Mouse (Mus musculus): ENCODE data around the gene Cap1.

The Cap1 gene

DNA sequence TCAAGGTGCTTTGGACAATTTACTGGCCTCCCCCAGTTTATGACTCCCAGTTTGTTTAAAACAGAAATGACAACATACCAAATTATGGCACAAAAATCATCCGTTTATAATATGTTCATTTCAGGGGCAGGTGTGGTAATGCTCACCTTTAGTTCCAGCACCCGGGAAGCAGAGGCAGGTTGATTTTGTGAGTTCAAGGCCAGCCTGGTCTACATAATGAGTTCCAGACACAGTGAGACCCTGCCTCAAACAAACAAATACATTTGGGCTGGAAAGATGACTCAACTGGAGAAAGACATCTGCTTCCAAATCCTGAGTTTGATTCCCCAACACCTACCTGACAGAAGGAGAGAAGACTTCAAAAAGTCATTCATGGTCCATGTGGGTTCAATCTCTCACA, 1.5 kb upstream of the Cap1 start:
- DNase-seq (ENCODE audit: low spot score in 2 of 2): no peak

DNA sequence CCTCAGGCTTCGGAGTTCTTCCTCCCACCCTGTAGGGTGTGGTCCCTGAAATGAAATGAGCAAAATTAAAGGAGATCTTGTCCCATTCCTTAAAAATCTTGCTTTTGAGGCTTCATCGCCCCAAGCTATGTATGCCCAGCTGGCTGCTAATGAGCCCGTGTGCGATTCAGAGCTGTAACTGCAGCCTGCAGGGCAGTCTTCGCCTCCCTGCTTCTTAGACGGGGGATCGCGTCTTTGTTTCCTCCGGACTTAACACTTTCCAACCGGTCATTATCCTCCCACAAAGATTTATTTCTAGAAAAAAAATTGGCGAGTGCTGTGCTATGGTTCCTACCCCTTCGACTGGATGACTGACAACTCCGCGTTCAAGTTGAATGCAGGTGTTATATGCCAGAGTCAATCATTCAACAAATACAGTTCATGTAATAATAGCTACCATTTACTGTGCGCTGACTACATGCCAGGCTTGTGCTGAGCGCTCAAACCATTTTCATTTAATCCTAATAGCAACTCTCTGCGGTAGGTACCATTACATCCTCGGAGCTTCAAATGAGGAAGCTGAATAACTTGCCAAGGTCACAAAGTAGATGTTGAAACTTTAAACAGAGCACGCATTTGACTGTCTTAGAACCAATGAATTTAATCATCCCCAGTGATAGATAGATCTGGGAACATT, 861 bp upstream of the Cap1 start:
- DNase-seq (ENCODE audit: low spot score in 2 of 2): no peak

DNA sequence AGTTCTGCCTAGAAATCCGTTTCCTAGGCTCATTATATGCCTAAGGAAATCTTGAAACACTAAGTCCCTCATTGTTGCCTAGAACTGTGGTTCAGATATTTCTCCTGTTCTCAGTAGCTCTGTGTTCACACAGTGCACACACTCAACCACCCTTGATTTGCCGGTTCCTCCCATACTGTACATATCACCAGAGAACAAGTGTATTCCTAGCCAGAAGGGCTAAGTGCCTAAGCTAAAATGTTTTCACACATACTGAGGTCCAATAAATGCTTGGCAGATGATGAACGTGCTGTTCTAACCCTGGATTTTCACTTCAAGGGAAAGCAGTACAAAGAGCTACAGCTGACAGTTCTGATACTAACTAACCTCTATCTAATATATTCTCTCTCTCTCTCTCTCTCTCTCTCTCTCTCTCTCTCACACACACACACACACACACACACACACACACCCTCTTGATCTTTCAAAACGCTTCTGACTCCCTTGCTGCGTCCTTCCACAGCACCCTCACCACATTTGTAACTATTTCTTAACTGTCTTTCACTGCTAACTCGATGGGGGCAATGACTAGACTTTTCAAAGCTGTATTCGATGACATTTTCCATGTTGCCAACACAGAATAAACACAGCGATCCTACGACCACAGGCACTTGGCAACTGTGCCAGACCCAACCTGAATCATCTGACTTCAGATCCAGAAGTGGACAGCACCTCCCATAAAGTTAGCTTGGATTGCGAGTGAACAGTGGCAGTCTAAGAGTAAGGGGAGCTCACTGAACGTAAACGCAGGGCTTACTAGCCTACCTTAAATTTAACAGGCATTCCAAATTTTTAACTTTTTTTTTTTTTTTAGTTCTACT, 1.1 kb downstream of the Cap1 start:
- DNase-seq (ENCODE audit: low spot score in 2 of 2): no peak

DNA sequence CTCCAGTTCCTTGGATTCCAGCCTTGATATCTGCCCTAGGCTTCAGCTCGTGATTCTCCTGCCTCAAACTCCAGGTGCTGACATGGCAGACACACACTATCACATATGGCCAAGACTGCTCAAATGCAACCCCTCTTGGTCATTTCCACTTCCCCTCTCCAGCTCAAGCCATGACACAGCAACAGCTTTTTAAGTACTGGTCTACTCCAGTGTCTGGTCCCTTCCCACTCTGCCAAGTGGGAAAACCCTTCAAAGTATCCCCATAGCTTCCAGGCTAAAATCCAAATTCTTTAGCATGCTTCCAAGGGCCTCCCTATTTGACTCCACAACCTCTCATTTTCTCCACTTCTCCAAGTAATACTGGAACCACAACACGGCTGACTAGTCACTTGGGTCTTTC, 1.8 kb downstream of the Cap1 start:
- no peak for DNase-seq (ENCODE audit: low spot score in 2 of 2)

DNA sequence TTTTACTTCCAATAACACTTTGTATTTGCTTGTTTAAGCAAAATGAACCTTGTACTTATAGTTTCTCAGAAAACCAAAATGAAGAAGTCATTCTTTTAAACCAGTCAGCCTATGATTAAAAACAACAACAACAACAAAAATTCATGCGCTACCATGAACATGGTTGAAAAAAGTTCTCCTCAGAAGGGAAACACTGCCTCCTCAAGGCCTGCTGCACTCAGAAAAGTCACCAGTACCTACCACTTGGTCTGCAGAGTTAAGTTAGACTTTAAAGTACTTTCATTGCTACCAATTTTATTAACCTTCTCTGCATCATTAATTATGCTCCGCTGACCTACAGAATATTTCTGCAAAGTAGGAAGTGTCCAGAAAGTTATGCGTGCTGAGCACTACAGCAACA, 2.6 kb downstream of the Cap1 start:
- DNase-seq (ENCODE audit: low spot score in 2 of 2): no peak

DNA sequence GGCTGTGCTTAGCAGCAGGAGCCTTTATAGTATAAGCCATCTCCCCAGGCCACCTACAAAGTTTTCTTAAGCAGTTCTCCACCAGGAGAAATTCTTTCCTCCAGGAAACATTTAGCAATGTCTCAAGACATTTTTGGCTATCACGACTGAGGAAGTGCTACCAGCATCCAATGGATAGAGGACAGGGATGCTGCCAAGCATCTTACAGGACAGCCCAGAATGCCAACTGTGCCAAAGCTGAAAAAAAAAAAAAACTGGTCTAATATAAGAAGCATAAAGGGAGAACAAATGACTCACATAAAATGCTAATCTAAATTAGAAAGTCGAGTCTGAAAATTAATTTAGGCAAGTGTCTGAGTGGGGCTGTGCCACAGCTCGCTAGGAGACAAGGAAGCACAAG, 3.3 kb downstream of the Cap1 start:
- DNase-seq (ENCODE audit: low spot score in 2 of 2): no peak

DNA sequence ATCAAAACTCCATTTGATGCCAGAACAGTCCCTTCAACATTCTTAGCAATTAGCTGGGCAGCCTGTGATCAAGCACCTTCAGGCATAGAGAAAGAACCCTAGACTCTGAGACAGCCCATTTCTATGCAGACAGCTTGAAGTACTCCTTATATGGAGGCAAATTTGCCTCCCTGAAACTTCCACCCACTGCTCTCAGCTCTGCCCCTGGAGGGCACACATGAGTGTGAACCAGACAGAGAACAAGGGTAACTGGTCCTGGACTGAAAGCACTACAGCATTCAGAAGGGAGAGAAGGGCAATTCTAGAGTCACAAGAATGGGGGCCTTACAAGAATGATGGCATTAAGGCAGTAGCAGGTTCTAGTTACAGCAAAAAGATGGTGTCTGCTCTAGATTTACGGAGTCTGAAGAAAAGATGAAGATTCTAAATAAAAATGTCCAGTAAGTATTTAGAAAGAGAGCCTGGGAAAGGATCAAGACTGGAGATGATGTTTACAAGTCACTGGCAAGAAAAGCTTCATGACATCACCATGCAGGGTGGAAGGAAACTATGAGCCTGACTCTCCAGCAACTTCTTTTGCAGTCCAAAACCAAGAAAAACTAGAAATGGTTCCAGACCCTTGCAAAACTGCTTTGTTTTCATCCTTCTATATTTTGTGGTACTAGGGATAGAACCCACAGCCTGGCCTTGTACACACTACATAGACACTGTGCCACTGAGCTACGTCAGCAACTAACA, 7.4 kb downstream of the Cap1 start:
- no peak for DNase-seq (ENCODE audit: low spot score in 2 of 2)

DNA sequence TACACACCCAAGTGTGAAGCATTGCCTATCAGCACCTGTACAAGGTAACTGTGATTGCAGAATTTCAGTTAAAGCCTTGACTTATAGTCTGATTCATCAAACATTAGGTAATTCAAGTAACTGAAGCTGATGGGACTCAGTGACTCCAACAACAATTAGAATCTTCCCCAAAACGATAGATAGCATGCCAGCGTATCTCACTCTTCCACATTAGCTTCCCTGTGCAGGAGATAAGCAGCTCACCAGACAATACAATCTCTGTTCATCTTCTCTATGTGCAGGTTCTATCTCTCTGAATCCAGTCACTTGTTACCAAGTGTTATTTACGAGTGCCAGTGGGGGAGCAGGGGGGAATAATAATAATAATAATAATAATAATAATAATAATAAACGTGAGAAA, 12.3 kb downstream of the Cap1 start:
- no peak for DNase-seq (ENCODE audit: low spot score in 2 of 2)

DNA sequence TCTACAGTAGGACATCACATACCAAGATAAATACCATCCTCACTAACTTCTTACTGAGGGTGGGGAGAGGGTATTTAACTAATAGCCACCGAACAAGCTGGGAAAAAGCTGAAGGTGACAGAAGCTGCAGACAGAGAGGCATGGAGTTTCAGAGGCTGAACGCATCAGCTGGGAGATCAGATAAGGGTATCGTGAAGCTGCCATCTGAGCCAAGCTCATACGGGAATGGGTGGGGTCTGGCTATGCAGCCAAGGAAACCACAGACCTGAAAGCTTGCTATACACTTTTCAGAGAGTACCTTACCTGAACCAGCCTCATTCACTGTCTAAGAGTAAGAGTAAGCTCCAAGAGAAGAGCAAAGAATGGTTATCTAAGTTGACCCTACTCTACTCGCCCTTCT, 12.9 kb downstream of the Cap1 start:
- no peak for DNase-seq (ENCODE audit: low spot score in 2 of 2)

DNA sequence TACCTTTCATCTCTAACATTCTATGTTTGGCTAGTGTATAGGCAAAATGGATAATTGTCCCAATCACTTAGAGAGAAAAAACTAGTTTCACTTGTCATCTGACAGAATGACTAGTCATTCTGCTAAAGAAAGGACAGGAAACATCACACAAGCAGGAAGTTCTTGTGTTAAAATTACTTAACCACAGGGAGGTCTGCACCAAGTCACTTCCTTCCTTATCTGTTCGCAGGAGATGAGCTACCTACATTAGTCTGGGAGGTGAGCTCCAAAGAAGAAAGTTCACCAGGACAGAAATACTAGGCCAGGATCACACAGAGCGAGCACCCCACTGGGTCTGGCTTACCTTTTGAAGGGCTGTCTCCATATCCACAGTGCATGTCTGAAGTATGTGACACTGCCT, 13.9 kb downstream of the Cap1 start:
- no peak for DNase-seq (ENCODE audit: low spot score in 2 of 2)

DNA sequence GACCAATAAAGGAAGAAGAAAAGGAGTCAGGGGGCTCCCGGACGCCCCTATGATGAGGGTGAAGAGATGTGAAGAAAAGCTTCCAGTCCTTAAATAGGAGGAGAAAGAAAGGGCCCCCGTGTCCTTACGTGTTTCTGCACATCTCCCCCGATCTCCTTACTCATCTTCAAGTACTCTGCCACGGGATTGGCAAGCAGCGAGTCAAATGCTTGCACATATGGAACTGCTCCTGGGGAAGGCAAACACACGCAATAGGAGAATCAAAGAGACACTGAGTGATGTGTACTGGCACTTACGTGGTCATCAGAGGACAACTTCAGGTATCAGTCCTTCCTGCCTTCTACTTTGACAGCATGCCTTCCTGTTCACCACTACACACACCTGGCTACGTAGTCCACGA, 14.6 kb downstream of the Cap1 start:
- no peak for DNase-seq (ENCODE audit: low spot score in 2 of 2)

DNA sequence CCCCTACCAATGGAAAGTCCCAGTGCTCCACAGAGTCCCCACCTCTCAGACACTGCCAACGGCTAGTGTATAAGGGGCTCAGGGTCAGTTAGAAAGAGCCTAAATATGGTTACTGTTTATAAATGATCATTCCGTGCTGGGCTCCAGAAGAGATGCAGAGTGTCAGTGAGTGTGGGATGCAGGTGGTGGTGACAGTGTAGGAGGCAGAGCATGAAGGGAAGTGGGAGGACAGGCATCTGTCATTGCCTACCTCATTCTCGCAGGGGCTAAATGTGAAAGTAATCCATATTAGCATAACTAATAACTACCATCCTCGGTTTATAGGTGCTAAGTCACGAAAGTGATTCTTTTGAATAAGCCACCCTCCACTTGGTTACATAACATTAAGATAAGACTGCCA, 15.1 kb downstream of the Cap1 start:
- no peak for DNase-seq (ENCODE audit: low spot score in 2 of 2)

DNA sequence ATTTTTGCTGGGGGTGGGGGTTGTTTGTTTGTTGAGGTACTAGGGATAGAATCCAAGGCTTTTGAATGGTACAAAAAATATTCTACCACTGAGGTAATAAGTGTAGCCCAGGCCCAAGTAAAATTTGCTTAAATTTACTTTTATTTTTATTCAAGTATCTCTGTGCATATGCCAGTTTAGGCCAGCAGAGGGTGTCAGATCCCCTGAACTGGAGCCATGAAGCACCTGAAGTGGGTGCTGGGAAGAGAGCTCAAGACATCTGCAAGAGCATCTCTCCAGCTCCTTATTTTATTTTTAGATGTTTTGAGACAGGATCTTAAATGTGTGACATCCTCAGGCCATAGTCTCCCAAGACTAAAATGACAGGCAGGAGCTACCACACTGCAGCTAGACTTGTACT, 15.8 kb downstream of the Cap1 start:
- no peak for DNase-seq (ENCODE audit: low spot score in 2 of 2)

DNA sequence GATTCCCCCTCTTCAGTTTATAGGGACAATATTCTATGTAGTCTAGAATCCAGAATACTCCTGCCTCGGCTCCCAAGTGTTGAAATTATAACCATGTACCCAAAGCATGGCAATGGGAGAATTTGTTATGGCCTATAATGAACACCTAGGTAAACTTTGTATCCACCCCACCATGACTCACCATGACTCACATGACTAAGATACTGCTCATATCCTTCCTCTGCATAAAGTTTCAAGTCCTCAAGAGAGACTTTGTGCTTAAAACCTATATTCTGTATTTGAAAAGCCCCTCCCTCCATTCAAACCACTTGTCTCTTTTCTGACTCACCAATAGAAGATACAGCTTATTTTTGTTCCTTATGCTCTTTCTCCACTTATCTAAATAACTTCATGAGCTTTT, 17.8 kb downstream of the Cap1 start:
- no peak for DNase-seq (ENCODE audit: low spot score in 2 of 2)

DNA sequence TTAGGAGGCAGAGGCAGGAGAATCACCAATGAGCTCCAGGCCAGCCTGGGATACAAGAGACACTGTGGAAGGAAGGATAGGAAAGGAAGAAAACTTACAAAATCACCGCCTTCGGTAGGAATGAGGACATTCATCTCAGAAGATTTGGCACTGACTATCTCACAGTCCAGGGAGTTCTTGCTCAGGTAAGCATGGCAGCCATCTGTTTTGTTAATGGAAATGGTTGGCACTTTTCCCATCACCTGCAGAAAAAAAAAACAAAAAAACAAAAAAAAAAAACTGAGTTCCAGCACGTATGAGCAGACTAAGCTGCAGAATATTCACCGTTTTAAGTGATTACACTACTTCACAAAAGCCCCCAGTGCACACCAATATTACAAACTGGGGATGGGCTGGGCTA, 24.0 kb downstream of the Cap1 start:
- DNase-seq (ENCODE audit: low spot score in 2 of 2): no peak

DNA sequence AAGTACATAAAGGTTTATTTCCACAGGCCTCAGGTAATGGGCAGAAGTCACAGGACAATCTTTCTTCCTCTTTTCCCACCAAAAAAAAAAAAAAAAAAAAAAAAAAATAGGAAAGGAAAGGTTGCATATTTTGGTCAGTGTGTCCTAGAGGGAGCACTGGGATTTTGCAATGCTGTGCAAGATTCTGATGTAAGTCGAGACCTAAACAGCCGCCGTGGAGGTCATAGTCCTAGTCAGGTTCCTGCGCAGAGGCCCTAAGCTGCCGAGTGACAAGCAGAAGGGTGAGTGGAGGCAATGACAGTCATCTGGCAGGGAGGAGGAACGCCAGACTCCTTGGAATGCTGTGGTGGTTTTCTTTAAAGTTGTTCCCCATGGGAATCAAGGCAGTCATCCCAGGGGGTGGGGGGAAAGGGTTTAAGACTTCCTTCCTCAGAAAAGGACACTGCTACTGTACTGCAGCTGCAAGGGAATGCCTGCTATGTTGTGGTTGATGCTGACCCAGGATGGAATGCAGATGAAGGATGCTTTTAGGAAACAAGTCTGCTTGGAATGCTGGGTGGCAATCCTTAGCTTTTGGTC, 26.7 kb downstream of the Cap1 start:
- no peak for DNase-seq (ENCODE audit: low spot score in 2 of 2)

DNA sequence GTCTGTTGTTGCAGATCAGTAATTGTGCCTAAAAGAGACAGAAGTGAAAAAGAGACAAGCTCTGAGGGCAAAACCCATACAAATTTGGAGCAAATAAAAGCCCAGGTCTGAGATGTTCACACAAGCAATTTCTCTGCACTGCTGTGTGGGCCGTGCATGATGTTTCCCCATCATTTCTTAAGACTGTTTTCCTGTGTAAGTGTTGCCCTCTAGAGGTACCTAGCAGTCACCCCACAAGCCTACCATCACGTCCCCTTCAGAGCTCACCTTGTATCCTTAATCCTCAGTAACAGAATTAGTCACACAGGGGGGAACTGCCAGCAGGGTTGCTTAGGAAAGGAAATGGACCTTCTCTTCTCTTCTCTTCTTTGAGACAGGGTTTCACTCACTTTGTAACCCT, 27.9 kb downstream of the Cap1 start:
- no peak for DNase-seq (ENCODE audit: low spot score in 2 of 2)

DNA sequence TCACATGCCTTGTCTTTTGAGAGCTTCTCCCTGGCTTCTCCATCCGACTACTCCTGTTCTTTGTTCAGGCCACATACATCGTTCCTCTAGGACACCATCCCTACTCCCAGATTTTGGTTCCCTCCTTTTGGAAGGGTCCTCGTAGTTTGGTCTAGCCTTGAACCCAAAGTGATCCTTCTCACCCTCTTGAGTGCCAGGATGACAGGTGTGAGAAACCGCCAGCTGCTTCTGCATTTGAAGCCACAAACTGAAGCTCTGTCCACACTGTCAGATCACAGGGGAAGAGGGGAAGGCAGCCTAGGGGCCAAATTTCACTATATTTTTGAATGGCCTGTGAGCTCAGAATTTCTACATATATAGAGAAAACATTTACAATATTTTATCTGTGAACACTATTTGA, 31.1 kb downstream of the Cap1 start:
- DNase-seq (ENCODE audit: low spot score in 2 of 2): no peak

DNA sequence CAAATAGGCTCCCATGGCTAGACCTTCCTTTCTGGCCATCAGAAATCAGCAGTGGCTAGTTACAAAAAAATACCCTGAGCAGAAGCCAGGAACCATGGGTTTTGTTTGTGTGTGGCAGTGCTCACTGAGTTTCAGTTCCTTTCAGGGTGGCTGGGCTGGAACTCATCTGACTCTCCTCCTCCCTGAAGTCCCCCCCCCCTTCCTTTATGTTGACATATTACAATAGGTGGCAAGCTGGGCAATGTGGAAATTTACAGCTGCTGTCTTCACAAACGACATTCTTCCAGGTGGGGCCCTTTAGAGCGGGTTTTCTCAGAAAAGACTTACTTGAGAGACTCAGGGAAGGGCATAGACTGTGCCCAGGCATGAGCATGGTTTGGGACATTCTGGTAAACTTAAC, 32.2 kb downstream of the Cap1 start:
- no peak for DNase-seq (ENCODE audit: low spot score in 2 of 2)

DNA sequence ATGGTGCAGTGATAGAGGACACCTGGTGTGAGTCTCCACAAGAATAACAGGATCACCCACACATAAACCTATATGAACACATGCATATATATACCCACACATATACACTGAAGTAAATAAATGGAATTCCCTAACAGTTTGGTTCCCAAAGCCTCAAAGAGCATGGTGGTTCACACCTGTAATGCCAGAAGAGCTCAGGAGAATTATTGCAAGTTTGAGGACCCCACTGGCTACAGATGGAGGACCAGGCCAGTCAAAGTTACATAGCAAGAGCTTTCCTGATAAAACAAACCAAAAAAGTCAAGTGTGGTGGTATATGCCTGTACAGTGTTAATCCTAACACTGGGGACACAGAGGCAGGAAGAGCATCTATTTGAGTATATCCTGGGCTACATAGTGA, 34.3 kb downstream of the Cap1 start:
- DNase-seq (ENCODE audit: low spot score in 2 of 2): no peak

DNA sequence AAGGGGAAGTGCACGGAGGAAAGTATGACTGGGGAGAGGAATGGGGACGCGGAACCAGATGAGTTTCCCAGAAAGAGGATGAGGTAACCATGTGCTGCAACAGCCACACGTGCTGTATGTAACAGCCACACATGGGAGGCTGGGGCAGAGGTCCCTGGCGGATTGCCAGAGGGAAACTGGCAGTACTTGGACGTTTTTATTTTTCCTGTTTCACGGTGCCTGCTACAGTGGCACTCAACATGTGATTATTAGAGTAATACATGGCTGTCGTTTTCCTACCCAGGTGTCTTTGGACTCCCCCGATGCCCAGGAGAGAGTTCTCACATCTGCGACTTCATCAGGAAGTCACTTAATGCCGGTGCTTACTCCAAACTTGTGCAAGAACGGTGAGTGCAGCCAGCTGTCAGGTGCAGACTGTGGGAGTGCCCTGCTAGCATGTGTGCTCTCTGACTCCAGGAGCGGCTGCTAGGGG, 37.7 kb downstream of the Cap1 start:
- DNase-seq (ENCODE audit: low spot score in 2 of 2): no peak

DNA sequence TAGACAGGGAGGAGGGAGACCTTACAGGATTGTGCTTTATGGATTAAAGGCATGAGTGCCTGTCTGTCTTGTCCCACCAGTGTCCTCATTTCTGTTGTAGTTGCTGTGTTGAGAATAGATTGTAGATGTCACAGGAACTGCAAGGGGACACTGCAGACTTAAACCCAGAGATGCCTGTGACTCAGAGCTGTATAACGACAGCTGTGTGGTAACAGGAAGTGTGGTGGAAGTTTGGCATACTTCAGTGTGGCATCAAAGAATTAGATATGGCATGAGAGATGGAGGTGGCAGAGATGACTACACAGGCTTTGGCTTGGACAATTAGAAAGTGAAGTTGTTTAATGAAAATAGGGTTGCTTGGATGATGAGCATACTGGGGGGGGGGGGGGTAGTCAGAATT, 47.4 kb downstream of the Cap1 start:
- DNase-seq (ENCODE audit: low spot score in 2 of 2): no peak
